Mouse (Mus musculus): Measurements from ENCODE around the gene Atp6v0b. TPM values are rescaled to one million over a fixed set of nuclear protein-coding genes. Genes with fewer than 3 reads are reported as not detected.
A peak's percentile ranks its signal among the peaks of the same experiment; 100 is the strongest.

Gene Atp6v0b
- total RNA-seq, 2 experiments from 2014 or later, result 386 to 393 TPM

DNA sequence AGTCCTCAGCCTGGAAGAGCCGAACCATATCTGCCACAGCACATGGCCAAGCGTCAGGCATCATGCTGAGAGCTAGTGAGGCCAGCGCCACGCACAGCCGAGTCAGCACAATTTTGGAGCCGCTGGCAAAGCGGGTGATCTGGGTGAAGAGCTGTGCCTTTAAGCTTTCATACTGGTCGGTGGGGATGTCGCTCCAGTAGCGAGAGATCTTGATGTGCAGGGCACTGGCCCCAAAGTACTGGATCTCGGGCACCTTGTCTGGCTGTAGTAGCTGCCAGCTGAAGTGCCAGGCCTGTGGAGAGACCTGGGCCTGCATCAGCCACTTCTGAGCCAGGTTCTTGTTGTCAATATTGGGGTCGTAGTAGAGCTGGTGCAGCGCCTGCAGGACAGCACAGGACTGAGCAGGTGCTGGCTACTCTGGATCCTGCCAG, 25.0 kb upstream of the Atp6v0b start:
- no peak for DNase-seq (ENCODE audit: low spot score in 2 of 2)

DNA sequence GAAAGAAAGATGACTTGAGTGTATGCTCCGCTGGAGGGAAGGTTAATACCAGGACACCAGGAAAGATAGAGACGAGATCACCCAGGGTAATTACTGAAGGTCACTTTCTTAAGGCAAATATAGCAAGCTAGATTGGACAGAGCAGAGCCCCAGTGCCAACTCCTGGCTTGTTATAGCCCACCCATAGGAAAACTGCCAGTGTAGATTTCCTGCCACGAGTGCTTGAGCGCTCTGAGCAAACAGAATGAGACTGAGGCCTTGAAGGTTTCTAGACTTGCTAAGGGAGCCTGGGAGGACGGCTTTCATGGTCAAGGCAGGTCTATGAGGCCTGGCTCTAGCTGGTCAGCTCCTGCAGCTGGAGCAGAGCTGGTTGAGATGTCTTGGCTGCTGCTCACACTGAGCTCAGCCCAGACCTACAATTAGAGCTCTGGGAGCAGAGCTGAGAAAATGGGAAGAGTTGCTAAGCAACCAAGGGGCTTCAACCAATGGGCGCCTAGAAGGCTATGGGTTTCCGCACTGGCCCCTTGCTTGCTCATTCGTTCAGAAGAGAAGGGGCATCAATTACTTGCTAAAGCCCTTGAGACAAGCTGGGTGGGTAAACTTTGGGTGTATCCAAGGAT, 21.8 kb upstream of the Atp6v0b start:
- DNase-seq (ENCODE audit: low spot score in 2 of 2), result no peak

- DNase-seq (ENCODE audit: low spot score in 2 of 2), result no peak
Measured at GRCm38 (mm10) chr4:117906196-117906595, 19.1 kb upstream of the Atp6v0b start.

- no peak for DNase-seq (ENCODE audit: low spot score in 2 of 2)
Measured at GRCm38 (mm10) chr4:117904761-117905160, 17.6 kb upstream of the Atp6v0b start.

DNA sequence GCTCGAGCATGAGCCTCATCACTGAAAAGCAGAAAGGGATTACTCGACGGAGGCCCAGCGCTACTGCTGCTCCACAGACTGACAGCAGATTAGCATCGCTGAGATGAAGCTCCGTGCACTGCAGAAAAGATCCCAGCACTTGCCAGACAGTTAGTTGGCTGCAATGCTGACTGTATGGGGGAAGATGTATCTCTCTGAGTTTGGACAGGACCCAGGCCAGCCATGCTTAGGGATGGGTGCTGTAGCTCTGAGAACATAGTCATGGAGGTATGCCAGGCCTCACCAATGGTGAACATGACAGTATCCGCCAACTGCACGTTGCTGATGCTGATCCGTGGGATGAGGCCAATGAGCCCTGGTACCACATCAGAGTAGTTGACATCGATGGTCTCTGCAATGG, 17.0 kb upstream of the Atp6v0b start:
- DNase-seq (ENCODE audit: low spot score in 2 of 2), result no peak

DNA sequence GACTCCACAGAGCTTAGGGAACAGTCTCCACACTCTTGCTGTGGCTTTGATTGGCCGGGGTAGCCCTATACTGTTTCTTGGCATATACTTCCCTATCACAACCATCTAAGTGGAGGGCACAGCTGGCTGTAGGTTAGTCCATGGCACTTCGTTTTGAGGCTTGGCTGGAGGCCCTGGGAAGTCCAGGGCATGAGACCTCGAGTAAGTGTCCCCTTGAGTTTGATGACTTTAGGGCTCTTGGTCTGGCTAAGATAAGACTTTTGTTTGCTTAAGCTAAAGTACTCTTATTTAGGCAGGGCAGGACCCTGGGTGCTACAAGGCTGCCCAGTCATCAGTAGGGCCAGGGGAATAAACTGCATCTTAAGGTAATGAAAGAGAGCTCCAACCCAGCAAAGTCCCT, 11.0 kb upstream of the Atp6v0b start:
- DNase-seq (ENCODE audit: low spot score in 2 of 2), result no peak

- DNase-seq (ENCODE audit: low spot score in 2 of 2), result no peak
Measured at GRCm38 (mm10) chr4:117896031-117896430, 8.9 kb upstream of the Atp6v0b start.

DNA sequence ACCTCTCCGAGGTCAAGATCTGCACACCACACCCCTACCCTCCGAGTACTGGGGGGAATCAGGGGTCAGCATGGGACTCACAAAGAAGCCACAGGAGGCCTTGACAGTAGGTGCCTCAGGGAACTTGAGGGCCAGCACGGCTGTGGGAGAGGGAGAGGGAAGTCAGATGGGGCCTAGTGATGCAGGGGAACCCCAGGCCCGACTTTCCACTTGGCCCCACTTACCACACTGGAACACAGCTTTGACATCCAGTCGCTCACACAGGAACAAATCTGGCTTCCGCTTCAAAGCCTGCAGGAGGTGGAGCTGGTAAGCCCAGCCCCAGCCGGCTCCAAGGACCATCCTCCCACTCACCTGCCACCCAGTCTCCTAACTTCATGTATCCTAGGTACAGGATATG, 8.2 kb upstream of the Atp6v0b start:
- DNase-seq (ENCODE audit: low spot score in 2 of 2), result no peak

GRCm38 (mm10) chr4:117894601-117895000, 7.5 kb upstream of the Atp6v0b start:
- DNase-seq (ENCODE audit: low spot score in 2 of 2), result no peak

DNA sequence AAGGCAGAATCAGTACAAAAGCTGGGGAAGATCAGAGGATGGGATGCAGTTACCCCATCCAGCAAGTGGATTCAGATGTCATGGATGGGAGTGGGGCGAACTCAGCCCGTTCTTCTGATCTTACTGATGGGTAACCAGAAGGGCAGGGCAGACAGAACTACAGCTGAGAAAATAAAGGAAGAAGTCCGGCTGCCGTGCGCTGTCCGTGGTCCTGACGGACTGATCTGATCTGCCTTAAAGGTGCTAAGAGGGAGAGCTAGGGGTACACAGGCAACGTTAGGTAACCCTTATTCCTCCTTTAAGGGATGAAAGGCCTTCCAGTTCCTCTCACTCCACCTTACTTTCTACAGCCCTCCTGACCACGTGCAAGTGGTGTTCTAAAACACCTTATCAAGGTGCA, 6.2 kb upstream of the Atp6v0b start:
- no peak for DNase-seq (ENCODE audit: low spot score in 2 of 2)

GRCm38 (mm10) chr4:117891738-117892161, 4.6 kb upstream of the Atp6v0b start, which contains the start of gene Dph2:
TSS of gene Dph2 (minus strand) at chr4:117892032.
- DNase-seq (ENCODE audit: low spot score in 2 of 2), result peak; percentile 66 to 75

- DNase-seq (ENCODE audit: low spot score in 2 of 2), result no peak
Measured at GRCm38 (mm10) chr4:117890750-117891149, 3.6 kb upstream of the Atp6v0b start.

DNA sequence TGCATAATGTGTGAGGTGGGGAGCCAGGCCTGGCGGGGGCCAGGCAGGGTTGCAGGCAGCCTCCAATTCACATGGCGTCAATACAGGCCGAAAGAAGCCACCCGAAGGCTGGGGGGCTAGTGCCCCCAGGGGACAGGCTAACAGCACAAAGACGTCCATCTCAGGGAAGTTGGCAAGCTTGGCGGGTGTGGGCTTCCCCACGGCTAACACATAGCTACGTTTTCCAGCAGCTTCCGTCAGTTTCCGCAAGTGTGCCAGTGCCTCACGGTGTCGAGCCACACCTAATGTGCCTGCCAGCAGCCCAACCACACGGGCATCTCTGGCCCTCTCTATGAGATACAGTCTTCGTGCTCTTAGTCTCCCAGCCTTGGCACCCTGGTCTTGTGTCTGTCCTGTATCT, 2.9 kb upstream of the Atp6v0b start:
- DNase-seq (ENCODE audit: low spot score in 2 of 2), result no peak

GRCm38 (mm10) chr4:117889471-117889870, 2.3 kb upstream of the Atp6v0b start:
- no peak for DNase-seq (ENCODE audit: low spot score in 2 of 2)

DNA sequence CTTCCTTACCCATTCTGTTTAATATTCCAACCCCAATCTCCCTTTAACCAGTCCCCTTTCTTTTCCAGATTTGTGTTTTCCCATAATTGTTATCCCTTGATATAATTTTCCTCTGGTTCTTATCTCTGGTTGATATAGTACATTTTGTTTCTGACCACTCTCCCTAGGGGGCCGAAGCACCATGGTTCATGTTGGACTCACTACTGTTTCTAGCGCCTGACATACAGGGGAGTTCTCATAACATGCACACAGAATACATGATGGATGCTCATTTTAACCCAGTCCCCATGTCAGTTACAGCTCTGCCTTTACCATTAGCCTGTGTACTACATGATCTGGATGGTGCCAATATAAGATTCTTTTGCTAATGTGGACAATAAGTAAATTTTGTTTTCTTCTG, 787 bp upstream of the Atp6v0b start:
- DNase-seq (ENCODE audit: low spot score in 2 of 2), result no peak

GRCm38 (mm10) chr4:117886644-117887043, 489 bp downstream of the Atp6v0b start:
- no peak for DNase-seq (ENCODE audit: low spot score in 2 of 2)

DNA sequence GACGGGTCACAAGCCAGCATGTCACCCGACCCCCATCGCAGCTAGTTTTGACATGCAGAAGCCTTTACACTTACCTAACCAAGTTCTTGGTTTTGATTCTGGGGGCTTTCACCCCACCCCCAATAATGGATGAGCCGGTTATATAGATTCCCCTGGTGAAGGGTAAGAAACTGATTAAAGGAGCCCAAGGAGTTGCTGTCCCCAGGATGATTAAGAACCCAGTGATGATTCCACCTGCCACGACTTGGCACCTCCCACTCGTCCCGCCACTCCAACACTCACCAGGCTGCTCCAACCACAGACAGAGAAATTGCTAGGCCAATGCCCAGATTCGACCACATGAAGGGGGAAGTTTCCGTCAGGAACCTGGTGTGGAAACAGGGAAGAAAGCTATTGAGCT, 1.1 kb downstream of the Atp6v0b start:
- no peak for DNase-seq (ENCODE audit: low spot score in 2 of 2)

DNA sequence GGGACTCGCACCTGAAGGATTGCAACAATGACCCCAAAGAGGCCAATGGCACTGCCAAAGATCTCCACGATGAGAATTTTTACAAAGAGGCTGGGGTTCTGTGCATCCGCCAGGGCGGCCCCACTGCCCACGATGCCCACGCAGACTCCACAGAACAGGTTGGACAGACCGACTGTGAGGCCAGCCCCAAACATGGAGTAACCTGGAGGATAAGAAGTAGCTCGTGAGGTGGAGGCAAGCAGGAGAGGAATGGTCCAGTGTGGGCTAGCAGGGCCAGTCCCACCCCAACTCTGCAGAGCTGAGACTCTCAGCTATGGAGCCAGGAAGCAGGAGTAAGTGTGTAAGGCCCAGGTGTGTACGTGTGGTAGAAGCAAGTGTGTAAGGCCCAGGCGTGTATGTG, 2.0 kb downstream of the Atp6v0b start:
- DNase-seq (ENCODE audit: low spot score in 2 of 2), result no peak

DNA sequence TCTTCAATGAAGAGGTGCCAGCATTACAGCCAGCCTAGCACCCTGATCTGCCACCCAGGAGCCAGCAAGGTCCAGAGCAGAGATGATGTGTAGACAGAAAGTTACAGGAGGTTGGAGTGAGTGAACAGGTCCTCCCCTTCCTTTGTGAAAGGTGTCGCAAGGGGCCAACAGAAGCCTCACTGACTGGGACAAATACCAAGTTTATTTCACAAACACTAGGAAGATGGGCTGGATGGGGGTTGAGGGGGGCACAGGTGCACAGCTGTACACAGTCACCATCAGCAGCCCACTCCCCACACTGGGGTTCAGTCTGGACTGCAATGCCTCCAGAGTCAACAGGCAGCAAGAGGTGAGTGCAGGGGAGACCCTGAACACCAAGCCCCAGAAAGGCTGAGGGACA, 3.0 kb downstream of the Atp6v0b start:
- DNase-seq (ENCODE audit: low spot score in 2 of 2), result no peak

DNA sequence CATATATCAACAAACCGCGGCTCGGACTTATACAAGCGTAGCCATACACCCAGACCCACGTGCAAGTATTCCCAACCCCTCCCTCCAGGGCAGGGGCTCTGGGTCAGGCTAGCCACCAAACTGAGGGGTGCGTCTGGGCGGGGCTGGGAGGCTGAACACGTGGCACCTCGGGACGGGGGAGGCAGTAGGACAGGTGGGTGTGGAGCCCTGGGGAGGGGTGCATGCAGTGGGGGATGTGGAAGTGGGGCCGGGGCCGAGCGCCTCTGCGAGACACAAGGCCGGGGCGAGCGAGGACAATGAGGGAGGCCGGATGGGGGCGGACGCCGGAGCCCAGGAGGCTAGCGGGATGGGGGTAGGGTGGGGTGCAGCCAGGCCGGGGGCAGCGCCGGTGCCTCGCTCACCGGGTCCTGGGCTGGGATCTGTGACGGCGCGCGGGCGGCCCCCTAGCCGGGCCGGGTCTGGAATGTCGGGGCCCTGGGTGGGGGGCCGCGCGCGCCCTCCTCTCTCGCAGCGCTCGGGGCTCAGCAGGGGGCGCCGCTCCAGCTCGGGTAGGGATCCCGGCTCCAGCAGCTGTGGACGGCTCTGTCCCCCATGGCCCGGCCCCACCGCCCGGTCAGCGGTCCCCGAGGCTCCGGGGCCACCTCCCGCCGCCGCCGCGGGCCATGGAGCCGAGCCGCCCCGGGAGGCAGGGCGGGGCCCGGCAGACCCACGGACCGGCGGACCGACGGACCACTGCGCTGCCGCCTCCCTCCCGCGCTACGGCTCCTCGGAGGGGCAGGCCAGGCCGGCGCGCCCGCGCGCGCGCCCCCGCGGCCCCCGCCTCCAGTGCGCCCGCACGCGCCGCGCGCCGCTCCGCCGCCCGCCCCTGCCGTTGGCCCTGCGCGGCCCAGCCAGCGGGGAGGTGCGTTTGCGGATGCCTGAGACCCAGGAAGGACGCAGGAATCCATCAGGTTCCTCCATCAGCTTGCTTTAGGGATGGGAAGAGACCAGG, 4.1 kb downstream of the Atp6v0b start, which contains the start of gene B4galt2:
TSS of gene B4galt2 (minus strand) at position 787 of the 991 bp plus-strand sequence.
- peak; percentile 70 to 82 for DNase-seq (ENCODE audit: low spot score in 2 of 2)

- DNase-seq (ENCODE audit: low spot score in 2 of 2), result no peak
Measured at GRCm38 (mm10) chr4:117878703-117879102, 8.4 kb downstream of the Atp6v0b start.

- no peak for DNase-seq (ENCODE audit: low spot score in 2 of 2)
Measured at GRCm38 (mm10) chr4:117878301-117878700, 8.8 kb downstream of the Atp6v0b start.

All from layer of hippocampus, postnatal 10 days (tissue).